Mouse (Mus musculus) right cerebral cortex, postnatal 36 days (tissue): ENCODE data around the gene Slc22a23.
A peak's percentile ranks its signal among the peaks of the same experiment; 100 is the strongest.
"Not testable (repeated sequence)": the region's sequence is repeated elsewhere in the genome, so short reads cannot be mapped to it uniquely, and the experiment has no call there.

Source experiments
- DNase-seq, 2 experiments: peaks; one replicate each; pipeline ENCODE4 v3.0.0; 2022; ENCODE audit warnings: low spot score in 2 of 2, mixed read lengths in 1 of 2

Slc22a23 gene

DNA sequence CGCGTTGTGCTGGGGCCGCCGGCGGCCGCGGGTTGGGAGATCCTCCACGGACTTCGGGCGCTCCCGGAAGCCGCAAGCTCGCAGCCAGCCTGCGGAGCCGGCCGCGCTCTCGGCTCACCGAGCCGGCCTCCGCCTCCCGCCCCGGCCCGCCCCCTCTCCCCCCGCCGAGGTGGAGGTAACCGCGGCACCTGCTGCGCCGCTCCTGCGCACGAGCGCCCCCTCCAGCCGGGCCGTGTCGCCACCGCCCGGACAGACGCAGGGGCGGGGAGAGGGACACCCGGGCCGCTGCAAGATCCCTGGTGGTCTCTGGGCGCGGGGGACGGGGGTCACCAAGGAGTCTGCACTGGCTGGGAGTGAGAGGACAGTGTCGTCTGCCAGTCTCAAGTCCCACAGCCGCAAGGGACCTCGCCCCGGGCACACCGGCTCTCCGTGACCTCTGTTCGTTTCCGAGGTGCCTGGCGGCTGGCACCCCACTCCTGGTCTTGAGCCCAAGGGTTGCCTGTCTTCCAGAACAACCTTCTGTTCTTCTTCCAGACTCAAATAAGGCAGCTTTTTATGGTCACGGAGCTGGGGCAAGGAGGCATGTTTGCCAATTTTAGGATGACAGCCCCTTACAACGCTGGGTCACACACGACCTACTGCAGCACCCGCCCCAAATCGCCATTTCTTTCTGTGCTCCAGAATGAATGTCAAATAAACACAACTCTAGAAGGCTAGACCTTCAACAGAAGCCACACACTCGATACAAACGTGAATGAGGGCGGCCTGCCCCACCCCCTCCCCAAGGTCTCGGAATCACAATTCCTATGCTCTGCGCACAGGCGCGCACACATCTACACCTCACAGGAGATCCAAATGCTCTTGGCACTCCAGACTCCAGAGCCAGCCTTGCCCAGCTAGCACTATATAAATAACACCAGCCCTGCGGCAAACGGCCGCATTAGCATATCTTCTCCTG lies at the start of gene Slc22a23:
Gene Slc22a23, minus strand, starts transcription at position 55 of the 958 bp plus-strand sequence.
- peak; percentile 62 to 71 for DNase-seq

DNA sequence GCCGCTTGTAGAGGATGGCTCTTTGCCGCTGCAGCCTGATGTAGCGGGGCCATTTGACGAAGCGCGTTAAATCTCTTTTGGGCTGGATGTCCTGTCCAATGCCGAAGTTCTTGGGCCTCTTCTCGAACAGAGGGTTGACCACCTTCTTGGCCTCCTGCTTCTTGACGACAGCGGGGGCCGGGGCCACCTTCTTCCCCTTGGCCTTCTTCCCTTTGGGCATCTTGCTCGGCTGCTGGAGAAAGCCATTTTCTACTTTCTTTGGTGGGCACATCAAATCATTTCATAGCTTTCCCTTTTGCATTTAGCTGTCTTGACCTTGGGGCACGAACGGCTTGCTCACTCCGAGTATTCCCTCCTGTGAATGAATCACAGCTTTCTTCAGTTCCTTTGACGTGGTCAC lies 49.3 kb upstream of the Slc22a23 start:
- not testable (repeated sequence) for DNase-seq

DNA sequence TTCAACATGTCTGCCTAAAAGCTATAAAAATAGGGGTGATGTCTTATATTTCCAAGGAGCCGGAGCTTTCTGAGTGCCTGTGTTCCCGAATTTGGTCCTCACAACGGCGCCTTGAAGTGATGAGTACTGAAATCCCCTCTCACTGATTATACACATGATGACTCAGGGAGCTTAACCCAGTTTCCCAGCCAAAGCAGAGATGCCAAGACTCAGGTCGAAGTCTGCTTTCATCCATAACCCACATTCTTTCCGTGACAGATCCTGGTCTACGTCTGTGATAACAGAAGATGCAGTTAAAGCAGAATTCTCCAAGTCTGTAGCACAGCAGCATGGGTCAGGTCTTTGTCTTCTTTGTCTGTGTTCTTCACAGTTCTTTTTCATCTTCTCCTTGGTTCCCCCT lies 47.4 kb upstream of the Slc22a23 start:
- no peak for DNase-seq

DNA sequence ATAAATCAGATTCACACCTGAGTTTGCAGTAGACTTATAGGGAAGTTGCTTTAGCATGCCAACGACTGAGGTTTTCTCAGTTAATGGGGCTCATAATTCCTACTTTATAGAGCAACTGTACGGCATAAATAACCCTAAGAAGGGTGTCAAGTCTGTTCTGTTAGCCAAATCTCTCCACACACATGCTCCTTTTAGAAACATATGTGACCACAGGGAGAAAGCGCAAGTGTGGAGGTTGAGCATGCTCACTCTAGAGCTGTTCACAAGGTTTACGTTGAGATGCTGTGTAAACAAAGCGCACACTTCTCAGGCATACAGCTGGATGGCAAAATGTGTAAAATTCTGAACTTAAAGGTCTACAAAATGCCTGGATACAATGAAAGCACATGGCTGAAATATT lies 43.2 kb upstream of the Slc22a23 start:
- DNase-seq: no peak

DNA sequence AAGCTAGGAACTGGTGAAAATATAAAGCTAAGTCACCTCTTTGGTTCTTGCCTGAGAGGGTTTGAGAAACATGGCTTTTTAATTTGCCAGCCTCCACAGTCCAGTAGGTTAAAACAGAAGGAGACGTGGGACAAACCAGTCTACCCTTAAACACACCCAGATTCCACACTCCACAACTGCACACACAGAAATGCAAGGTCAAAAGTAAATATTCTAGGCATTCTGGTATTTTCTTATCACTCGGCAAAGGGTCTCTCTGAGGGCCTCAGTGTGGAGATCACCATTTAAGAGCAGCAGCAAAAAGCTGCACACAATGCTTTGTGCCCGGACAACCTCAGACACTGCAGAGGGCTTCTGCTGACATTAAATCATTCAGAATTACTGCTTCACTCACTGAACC lies 38.4 kb upstream of the Slc22a23 start:
- no peak for DNase-seq

GRCm38 (mm10) chr13:34378926-34379325 lies 33.9 kb upstream of the Slc22a23 start:
- DNase-seq: no peak

DNA sequence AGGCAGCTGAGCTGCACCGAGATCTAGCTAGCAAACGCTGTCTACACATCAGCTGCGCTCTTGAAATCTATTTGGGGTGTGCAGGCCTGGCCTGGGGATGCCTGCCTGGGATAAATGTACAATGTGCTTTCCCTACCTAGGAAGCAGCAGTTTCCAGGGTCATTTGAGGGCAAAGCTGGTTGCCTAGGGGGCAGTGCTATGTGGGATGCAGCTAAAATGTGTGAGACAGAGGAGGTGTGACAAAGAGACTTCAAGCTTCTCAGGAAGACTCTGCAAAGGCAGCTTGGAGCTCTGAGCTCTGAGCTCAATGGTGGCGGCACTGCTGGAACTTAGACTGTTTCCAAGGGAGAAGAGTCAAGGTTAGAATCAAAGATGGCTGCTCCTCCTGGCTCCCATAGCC lies 30.2 kb upstream of the Slc22a23 start:
- DNase-seq: peak in 1 of 2 experiments; percentile 51

GRCm38 (mm10) chr13:34372870-34373478 lies 28.0 kb upstream of the Slc22a23 start:
- no peak for DNase-seq

- DNase-seq: peak in 1 of 2 experiments; percentile 17
These were observed 27.2 kb upstream of the Slc22a23 start for GRCm38 (mm10) chr13:34371951-34372869.

- no peak for DNase-seq
These were observed 25.4 kb upstream of the Slc22a23 start for GRCm38 (mm10) chr13:34370281-34370825.

GRCm38 (mm10) chr13:34365226-34365625 lies 20.2 kb upstream of the Slc22a23 start:
- DNase-seq: no peak

- no peak for DNase-seq
These were observed 10.7 kb upstream of the Slc22a23 start for GRCm38 (mm10) chr13:34355656-34356055.

DNA sequence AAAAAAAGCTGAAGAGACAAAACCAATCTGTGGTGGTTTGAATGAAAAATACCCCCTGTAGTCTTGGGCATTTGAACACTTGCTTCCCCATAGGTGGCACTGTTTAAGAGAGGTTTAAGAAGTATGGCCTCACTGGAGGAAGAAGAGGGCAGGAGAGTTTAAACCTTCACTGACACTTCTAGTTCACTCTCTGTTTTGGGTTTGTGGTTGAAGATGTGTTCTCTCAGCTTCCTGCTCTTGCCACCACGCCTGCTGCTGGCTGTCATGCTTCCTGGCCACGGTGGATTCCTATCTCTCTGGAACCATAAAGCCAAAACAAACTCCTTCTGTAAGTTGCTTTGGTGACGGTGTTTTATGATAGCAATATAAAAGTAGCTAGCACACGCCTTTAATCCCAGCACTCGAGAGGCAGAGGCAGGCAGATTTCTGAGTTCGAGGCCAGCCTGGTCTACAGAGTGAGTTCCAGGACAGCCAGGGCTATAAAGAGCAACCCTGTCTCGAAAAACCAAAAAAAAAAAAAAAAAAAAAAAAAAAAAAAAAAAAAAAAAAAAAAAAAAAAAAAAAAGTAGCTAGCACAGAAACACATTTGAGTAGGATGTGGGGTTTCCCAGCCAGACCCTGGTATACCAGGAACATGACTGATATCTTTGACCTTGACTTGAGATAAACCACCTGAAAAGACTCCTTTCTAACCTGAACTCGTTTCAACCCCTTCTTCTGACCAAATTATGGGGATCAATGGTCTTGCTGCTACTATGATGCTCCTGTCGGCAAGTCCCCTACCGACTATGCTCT lies 10.0 kb upstream of the Slc22a23 start:
- DNase-seq: no peak

DNA sequence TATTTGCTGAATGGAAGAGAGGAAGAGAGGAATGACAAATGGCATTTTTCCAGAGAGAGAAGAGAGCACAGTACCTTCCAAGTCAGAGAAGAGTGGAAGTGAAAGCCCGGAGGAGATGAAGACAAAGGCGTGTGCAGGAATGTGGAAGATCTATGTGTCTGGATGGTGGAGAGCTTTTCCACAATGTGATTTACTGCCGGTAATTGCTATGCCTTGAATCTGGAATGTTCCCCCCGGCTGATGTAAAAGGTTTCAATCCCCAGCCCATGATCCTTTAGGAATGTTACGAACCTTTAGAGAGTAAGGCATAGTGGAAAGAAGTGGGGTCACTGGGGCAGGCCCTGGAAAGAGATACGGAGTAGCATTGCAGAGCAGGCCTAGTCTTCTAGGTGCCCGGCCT lies 8.3 kb upstream of the Slc22a23 start:
- DNase-seq: no peak

DNA sequence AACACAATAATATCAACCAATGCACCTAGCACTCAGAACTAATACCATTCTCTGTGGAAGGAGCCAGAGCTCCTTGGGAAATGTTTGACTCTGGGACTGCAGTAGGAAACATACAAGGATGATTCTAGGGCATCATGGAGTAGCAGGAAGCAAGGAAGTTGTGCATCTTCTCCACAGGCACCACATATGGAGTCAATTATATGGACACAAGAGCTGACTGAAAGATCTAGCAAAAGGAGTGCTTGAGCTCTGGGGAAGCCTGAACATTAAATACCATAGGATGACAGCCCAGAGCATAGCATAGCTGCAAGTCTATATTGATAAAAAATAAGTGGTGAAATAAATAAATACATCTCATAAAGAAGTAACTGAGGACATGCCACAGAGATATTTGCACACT lies 6.5 kb upstream of the Slc22a23 start:
- no peak for DNase-seq

GRCm38 (mm10) chr13:34347960-34348889 lies 3.2 kb upstream of the Slc22a23 start:
- no peak for DNase-seq

- DNase-seq: no peak
These were observed 1.8 kb upstream of the Slc22a23 start for GRCm38 (mm10) chr13:34346748-34347147.

DNA sequence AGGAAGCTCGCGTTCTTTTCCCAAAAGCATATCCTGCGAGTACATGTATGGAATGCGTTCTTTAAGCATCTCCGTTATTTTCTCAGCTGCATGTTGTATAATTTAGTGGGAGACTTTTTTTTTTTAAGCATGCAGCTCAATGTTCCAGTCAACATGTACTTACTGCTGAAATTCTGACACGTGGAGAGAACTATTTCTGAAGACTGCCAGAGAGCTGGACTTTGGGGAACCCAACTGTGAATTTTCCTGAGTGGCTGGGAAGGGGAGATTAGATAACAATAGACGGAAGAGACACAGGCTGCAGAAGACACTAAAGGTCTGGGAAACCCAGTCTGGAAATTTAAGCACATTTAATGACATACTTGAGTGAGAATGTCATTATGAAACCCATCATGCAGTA lies 1.3 kb upstream of the Slc22a23 start:
- DNase-seq: no peak

- peak in 1 of 2 experiments; percentile 19 for DNase-seq
These were observed 430 bp downstream of the Slc22a23 start for GRCm38 (mm10) chr13:34344376-34345127.
